Mouse (Mus musculus): ENCODE measurements around the gene Pa2g4.
"Not testable (repeated sequence)": the region's sequence is repeated elsewhere in the genome, so short reads cannot be mapped to it uniquely, and the experiment has no call there.

The Pa2g4 gene

DNA sequence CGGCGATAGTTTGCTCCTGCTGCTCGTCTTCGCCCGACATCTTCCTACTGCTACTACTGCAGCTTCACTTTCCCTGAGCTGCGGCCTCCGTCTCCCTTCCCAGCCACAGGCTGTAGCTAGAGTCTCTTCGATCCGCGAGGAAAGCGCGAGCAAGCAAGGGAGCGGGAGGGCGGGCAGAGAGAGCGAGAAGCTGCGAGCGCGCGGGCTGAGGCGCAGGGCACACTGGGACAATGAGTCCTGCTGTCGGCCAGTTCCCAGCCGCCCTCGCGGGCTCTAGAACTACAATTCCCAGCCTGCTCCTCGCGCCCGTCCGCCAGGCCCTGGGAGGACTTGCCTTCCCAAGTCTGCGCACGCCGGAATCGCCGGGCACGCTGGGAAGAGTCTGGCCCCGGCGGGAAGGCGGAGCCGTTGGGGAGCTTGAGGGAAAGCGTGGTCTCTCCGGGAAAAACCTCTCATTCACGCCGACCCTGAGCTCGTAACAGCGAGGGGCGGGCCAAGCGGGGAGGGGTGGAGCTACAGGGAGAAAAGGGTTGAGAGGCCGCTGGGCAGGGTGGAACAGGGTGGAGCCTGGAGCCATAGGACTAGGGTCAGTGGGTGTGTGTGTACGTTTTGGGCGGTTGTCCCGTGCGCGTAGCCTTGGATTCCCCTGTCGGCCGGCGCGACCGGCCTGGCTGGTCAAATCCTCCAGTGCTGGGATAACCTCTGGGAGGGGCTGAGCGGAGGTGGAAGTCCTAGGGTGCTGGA lies at the start of gene Pa2g4:
Gene Pa2g4 (minus strand): TSS at position 200 of the 744 bp plus-strand sequence.
- DNase-seq (ENCODE audit: extremely low read depth, low read depth), result peak; percentile 95

DNA sequence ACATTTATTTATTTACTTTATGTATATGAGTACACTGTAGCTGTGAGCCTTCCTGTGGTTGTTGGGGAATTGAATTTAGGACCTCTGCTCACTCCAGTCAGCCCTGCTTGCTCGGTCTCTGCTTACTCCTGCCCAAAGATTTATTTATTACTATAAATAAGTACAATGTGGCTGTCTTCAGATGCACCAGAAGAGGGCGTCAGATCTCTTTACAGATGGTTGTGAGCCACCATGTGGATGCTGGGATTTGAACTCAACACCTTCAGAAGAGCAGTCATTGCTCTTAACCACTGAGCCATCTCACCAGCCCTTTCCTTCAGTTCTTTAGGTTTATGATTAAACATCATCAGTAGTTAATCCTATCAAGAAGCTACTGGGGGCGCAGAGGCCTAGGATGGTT lies 49.1 kb upstream of the Pa2g4 start:
- DNase-seq (ENCODE audit: extremely low read depth, low read depth), result no peak

DNA sequence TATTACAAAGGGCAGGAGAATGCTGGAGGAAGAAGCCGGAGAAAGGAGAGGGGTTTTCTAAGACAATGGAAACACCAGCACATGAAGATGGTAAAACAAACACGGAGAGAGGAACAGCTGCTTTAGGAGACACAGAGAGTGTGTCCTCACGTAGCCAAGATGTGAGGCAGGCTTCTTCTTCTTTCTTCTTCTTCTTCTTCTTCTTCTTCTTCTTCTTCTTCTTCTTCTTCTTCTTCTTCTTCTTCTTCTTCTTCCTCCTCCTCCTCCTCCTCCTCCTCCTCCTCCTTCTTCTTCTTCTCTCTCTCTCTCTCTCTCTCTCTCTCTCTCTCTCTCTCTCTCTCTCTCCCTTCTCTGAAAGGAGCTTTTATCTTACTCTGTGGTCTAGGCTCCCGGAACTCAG lies 48.0 kb upstream of the Pa2g4 start:
- not testable (repeated sequence) for DNase-seq (ENCODE audit: extremely low read depth, low read depth)

DNA sequence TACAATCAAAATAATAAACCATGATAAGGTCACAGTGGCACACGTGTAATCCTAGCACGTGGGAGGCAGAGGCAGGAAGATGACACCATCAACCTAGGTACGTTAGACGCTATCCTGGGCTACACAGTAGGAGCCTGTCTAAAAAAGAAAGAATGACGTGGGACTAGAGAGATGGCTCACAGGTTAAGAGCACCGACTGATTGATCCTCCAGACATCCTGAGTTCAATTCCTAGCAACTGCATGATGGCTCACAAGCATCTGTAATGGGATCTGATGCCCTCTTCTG lies 47.3 kb upstream of the Pa2g4 start:
- DNase-seq (ENCODE audit: extremely low read depth, low read depth), result no peak

DNA sequence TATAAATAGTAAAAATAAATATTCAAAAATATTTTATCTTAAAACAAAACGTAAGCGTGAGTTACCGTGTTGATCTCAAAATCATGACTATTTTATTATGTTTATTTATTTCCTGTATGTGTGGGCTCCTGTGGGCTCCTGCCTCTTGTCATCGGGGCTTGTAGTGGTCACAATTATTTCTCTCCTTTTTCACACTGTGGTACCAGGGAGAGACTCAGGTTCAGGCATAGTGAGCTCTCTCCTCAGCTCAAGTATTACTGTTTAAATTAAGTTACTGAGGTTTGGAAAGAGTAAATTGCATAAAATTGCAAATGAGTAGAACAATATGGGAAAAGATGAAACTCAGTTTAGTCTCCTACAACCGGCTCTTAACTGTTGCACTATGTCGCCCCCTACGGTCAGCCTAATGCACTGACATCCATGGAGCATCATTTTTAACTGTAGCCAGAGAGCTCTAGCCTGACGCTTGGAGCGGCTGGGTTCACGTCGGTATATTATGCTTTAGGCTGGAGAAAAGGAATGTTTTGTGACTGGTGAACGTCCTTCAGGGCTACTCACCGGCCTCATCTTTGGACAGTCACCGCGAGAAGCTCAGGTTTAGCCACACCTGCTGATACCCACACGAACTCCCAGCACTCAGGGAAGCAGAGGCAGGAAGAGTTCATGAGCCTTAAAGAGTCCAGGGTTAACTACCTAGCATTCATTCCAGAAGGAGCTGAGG lies 46.8 kb upstream of the Pa2g4 start:
- peak; percentile 75 for DNase-seq (ENCODE audit: extremely low read depth, low read depth)

DNA sequence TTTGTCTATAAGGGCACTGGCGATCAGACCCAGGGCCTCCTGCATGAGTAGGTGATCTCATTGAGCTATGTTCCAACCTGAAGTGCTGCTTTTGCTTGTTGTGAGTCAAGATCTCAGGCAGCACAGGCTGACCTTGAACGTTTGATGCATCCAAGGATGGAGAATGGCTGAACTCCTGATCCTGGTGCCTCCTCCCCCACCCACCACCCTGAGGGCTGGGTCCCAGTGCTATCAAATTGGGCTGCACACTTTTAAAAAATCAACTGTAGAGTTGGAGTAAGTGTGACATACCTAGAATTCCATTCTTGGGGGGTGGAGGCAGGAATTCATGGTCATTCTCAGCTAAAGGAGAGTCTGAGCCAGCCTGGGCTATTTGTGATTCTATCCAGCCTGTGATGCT lies 40.7 kb upstream of the Pa2g4 start:
- DNase-seq (ENCODE audit: extremely low read depth, low read depth), result no peak

DNA sequence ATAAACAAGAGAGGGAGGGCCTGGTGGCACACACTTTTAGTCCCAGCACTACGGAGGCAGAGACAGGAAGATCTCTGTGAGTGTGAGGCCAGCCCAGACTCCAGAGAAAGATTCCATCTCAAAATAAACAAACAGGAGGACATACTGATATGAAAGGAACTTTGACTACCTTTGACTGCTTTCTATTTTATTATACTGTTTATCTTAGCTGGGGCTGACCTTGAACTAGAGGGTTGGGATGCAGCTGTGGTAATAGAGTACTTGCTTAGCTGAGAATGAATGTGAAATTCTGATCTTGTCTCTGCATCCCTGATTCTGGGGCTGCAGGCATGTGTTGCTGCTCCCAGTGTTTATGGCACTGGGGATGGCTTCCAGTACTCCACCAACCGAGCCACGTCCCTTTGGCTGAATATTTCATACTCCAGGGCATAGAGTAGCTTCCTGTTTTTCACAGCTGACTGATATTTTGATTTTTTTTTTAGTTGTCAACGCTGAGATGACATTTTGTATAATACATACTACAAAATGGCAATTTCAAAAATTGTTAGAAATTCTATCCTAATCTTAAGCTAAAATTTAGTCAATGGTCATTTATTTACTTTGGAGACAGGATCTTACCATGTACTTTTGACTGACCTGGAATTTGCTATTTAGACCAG lies 36.8 kb upstream of the Pa2g4 start:
- no peak for DNase-seq (ENCODE audit: extremely low read depth, low read depth)

DNA sequence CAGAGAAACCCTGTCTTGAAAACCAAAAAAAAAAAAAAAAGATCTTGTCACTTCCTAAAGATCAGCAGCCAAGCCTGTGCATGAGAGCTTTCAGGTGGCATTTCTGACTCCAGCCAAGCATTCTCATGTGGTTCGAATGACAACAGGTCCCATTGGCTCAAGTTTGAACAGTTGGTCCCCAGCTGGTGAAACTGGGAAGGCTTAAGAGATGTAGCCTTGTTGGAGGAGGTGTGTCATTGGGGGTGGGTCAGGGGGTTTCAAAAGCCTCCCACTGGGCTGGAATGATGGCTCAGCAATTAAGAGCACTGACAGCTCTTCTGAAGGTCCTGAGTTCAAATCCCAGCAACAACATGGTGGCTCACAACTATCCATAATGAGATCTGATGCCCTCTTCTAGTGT lies 35.7 kb upstream of the Pa2g4 start:
- no peak for DNase-seq (ENCODE audit: extremely low read depth, low read depth)

DNA sequence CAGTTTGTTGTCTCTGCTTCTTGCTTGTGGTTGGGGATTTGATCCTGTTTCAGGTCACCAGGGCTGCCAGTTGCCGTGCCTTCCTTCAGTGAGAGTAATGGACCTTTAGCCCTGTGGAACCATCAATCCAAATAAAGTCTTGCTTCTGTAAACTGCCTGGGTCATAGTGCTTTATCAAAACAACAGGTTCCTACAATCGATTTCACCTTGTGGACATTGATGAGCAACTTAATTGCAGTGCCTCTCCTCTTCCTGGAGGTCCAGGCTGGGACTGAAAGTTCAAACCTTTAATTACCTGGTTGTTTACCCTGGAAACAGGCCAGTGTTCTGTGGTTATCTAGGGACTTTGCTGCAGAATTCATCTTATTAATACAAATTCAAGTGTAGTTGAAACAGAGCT lies 32.7 kb upstream of the Pa2g4 start:
- DNase-seq (ENCODE audit: extremely low read depth, low read depth), result no peak

DNA sequence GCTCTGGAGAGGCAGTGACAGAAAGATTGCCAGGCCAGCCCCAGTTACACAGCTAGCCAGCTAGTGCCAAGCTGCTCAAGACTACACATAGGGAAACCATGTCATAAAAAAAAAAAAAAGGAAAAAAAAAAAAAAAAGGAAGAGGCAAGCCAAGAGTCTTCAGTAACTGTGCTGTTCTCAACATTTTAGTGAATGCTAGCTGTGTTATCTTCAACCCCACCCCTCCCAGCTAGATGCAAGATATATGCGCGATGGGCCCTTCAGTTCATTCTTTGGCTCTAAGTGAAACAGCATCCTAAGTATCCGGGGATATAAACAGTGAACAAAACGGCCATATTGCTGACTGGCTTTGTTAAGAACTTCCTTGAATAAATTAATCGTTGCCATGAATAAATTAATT lies 27.0 kb upstream of the Pa2g4 start:
- DNase-seq (ENCODE audit: extremely low read depth, low read depth), result no peak

DNA sequence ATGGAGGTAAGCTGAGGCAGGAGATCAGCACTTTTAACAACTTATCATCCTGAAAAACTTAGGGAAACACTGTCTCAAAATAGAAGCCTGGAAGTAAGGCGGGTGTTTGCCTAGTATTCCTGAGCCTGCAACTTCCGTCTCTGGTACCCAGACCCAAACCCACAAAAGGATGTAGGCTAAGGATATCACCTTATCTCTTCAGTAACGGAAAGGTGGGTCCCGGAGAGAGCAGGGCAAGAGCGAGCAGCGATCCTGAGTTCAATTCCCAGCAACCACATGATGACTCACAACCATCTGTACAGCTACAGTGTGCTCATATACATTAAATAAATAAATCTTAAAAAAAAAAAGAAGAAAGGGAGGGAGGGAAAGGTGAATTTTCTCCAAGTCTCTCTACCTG lies 25.6 kb upstream of the Pa2g4 start:
- DNase-seq (ENCODE audit: extremely low read depth, low read depth), result no peak

DNA sequence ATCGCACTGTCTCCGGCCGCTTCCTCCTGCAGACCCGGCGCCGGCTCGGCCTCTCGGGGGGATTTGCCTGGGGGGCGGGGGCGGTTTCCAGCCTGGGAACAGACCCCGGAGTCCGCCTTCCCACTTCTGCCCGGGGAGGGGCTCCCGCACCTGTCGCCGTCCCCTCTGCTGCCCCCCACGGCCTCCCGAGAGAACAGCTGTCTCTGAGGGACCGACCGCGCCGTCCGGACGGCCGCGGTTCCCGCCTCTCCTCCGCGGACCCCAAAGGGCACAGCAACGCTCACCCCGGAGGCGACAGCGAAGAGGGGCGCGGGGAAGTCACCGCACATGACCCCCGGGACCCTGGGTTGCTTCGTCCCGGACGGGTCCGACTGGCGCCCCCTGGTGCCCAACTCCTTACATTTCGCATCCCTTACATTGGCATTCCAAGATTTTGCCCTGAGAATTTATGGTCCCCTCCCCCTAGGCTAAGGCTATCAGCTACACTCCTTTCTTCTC lies 24.5 kb upstream of the Pa2g4 start:
- no peak for DNase-seq (ENCODE audit: extremely low read depth, low read depth)

DNA sequence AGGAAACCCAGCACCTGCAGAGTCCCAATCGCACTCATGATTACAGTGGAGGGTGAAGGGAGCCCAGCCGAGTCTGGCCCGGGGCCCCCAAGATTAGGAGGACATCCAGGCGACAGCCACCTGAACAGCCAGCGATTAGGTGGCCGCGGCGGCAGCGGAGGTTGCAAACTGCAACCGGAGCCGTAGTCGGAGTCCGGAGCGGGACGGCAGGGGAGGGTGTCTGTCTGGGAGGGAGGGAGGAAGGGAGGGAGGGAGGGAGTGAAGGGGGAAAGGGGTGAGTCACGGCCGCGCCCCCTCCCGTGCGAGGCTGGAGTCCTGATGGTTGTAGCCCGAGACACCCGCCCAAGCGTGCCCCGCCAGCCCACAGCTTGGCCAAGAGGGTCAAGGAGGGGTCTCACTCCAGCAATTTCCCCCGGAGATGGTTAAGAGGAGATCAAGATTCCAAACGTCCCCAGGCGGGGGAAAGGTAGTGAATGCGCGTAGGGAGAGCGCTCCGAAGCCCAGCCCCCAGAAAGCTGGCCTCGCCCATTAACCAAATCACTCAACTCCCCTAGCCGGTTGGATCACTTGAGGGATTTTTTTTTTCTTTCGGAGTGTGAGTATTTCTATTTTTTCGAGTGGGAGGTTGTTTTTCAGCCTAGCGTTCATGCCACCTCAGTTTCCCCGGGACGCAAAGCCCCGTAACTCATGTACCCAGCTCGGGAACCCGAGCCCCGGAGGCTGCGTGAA lies 23.8 kb upstream of the Pa2g4 start, which contains the start of gene Erbb3:
Gene Erbb3 (minus strand): TSS at position 189 of the 729 bp plus-strand sequence.
- no peak for DNase-seq (ENCODE audit: extremely low read depth, low read depth)

DNA sequence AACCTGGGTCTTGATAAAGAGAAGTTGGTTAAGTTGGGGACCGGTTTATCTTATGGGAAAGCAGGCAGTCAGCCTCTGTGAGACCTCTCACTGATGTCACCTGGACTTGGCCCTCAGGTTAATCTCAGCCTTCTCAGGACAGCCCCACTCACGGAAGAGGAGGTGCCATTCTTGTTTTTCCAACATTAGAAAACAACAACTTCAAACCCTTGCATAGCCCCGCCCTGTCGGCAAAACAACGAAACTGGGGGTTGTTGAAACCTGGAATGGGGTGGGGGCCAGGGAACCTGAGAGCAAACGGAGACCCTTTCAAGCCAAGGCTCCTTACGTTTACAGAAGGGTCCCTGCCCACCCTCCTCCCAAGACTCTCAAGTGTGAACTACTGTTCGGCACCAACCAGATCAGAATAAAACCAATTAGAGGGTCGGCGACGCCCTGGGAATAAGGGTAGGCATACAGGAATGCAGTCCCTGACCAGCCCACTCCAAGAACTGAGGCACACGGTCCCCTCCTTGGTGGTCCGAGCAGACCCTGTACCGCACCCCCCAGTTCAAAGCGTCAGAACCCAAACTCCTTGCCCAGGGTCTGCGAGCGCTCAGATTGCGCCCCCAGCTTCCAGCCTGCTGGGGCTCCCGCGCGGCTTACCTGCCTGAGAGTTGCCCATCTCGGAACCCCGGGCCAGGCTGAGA lies 23.1 kb upstream of the Pa2g4 start:
- DNase-seq (ENCODE audit: extremely low read depth, low read depth), result no peak

DNA sequence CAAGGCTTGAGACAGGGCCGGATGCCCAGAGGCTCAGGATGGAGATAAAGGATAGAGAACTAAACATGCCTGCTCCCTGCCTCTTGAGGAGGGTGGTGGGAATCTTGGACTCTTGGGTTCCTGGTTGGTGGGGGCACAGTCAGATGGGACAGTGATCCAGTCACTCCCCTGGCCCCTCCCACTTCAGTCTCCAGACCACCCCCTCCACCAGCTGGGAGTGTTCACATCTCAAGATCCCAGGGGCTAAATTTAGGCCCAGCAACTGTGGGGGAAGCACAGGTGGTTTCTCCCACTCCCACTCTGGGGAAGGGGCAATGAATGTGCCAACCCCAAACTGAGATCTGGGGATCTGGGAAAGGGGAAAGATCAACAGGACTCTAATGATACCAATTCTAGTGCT lies 22.3 kb upstream of the Pa2g4 start:
- no peak for DNase-seq (ENCODE audit: extremely low read depth, low read depth)

DNA sequence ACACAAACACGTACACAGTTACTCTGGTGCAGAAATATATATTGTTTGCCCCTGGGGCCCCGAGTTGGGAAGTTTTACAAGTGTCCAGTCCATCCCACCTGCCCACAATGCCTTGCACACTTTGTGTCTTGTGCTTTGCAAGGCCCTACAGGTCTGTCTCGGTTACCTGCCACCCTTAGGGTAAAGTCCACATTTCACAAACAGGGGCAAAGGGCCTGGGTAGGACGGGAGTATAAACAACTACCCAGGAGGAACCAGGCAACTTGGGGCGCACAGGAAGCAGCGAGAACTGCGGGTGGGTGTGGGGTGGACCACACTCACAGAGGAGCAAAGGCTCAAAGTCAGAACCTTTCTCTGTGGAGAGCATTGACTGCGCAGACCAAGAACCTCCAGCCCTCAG lies 21.9 kb upstream of the Pa2g4 start:
- no peak for DNase-seq (ENCODE audit: extremely low read depth, low read depth)

DNA sequence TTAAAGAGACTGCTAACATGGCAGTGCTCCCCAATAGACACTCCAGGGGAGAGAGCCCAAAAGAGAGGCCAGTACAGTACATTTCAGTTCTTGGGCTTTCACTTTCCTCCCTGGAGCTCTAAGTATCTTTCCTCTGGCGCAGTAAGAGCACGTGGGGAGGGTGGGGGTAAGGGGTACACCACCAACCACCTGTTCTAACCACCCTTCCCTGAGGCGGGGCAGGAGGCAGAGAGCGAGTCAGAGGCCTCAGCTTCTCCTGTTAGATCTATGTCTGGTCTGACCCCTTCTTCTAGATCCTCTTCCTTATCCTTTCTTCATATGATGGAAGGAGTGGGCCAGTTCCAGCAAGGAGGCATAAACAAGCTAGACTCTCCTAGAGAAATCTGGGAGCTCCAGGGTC lies 21.3 kb upstream of the Pa2g4 start:
- DNase-seq (ENCODE audit: extremely low read depth, low read depth), result no peak

DNA sequence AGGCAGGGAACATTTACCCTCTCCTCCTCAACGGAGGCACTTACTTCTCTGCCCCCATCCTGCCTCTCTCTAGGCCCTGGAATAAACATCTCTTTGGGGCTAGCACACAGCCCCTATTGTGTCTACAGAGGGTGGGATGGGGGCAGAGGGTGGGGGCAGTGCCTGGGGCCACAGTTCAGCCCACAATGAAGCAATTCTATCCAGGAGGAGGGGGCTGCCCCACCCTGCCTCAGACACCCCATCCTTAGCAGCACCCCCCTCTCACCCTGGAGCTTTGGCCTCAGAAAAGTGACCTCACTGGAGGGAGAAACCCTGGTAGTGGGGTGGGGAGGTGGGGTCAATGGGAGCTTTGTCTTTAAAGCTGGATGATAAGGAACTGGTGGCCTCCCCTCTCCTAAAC lies 20.8 kb upstream of the Pa2g4 start:
- no peak for DNase-seq (ENCODE audit: extremely low read depth, low read depth)

DNA sequence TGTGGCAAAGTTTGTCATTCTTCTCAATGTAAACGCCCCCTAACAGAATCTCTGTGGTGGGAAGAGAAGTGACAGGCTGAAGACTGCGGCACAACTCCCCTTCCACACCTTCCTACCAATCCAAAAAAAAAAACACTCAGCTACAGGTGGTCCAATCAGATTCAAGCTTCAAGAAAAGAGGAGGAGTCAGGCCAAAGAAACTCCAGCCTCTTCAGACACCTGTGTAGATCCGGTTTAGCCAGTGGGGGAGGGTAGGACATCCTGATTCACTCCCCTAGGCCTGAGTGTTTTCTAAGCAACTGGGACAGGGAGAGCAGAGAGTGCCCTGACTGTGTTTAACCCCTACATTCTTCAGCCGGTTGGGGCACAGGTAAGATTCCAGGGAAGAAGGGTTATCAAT lies 18.6 kb upstream of the Pa2g4 start:
- no peak for DNase-seq (ENCODE audit: extremely low read depth, low read depth)

DNA sequence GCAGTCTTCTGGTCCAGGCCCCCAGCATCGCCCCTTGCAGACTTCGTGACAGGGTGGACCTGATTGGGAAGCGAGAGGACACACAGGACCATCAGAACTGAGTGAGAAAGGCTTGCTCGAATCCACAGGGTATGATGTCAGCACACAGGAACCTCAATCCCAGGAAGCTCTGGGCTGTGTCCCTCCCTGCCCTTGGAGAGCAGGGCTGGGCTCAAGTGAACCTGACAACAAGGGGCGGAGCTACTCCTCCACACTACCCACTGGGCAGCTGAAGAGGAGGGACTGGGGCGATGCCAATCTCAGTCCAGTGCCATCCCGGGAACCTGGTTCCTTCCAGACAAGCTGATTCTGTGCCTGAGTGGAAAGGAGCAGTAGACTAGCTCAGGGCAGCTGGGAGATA lies 17.9 kb upstream of the Pa2g4 start:
- no peak for DNase-seq (ENCODE audit: extremely low read depth, low read depth)

DNA sequence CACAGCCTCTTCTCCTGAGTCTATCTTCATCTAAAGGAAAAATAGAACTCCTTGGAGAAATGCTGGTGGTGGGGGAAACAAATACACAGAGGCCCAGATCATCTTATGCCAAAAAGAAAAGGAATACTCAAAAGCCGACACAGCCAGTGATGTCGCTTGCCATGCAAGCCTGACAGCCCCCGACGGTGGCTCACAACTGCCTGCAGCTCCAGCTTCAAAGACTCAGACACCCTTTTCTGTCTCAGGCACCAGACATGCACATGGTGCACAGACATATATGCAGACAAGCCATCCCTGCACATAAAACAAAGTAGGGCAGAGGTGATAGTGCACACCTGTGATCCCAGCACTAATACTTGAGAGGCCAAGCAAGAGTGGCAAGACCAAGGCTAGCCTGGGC lies 13.9 kb upstream of the Pa2g4 start:
- DNase-seq (ENCODE audit: extremely low read depth, low read depth), result no peak
